Mouse (Mus musculus): Measurements from ENCODE around the gene Bicc1. TPM values are rescaled to one million over a fixed set of nuclear protein-coding genes. Genes with fewer than 3 reads are reported as not detected.

Bicc1 gene
- total RNA-seq, 2 experiments from 2014 or later, result not detected

GRCm38 (mm10) chr10:71169171-71169570, 9.7 kb upstream of the Bicc1 start:
- ATAC-seq (replicated peaks; ENCODE audit: low FRiP score, poor library complexity, severe bottlenecking), result no peak

DNA sequence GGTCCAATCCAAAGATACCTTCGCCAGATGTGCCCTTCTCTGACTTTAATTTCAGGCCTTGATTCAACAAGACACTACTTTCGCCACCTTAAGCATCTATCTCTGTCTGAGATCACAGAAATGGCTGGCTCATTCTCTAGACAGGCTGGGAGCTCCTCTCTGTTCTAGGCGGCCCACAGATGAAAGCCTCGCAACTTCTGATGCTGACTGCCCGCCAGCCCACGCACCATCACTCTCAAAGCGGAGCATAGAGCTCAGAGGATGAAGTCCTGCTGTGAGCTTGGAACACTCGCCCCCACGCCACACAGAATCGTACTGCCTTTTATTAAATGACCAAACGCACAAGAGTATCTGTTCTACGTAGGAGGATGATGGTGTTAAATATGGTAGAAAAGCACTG, 949 bp upstream of the Bicc1 start:
- ATAC-seq (replicated peaks; ENCODE audit: low FRiP score, poor library complexity, severe bottlenecking), result no peak

GRCm38 (mm10) chr10:71158940-71159675, 392 bp downstream of the Bicc1 start:
- no peak for ATAC-seq (replicated peaks; ENCODE audit: low FRiP score, poor library complexity, severe bottlenecking)

GRCm38 (mm10) chr10:71156569-71156968, 2.9 kb downstream of the Bicc1 start:
- no peak for ATAC-seq (replicated peaks; ENCODE audit: low FRiP score, poor library complexity, severe bottlenecking)

DNA sequence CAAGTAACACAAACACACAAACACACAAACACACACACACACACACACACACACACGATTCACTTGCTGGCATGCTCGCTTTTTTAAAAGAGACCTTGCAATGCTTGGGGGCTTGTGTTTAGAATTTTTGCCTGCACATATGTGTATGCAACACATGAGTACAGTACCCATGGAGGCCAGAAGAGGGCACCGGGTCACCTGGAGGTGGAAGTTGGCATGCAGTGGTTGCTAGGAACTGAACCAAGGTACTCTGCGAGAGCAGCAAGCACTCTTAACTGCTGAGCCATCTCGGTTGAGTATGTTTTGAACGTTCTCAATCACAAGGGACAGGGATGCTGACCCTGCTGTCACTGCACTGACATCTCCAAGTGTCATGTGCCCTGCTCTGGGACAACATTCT, 5.9 kb downstream of the Bicc1 start:
- ATAC-seq (replicated peaks; ENCODE audit: low FRiP score, poor library complexity, severe bottlenecking), result no peak

DNA sequence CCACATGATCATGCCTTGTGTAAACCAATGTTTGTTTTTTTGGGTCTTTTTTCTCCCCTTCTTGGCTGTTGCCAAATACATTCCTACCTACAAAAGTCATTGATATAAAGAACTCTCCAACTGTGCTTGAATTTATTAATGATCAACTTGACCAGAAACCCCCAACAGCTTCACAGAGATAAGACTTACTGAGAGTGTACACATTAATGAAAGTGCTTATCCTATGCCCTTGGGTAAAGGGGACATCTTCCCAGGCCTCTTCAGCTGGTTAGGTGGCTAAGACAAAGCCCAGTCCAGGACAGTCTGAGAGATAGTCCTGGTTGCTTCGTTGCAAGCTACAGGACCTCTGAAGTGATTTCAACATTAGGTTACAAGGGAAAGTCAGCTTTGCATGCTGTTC, 6.4 kb downstream of the Bicc1 start:
- ATAC-seq (replicated peaks; ENCODE audit: low FRiP score, poor library complexity, severe bottlenecking), result no peak

- no peak for ATAC-seq (replicated peaks; ENCODE audit: low FRiP score, poor library complexity, severe bottlenecking)
Observed at GRCm38 (mm10) chr10:71150486-71150885, 9.0 kb downstream of the Bicc1 start.

DNA sequence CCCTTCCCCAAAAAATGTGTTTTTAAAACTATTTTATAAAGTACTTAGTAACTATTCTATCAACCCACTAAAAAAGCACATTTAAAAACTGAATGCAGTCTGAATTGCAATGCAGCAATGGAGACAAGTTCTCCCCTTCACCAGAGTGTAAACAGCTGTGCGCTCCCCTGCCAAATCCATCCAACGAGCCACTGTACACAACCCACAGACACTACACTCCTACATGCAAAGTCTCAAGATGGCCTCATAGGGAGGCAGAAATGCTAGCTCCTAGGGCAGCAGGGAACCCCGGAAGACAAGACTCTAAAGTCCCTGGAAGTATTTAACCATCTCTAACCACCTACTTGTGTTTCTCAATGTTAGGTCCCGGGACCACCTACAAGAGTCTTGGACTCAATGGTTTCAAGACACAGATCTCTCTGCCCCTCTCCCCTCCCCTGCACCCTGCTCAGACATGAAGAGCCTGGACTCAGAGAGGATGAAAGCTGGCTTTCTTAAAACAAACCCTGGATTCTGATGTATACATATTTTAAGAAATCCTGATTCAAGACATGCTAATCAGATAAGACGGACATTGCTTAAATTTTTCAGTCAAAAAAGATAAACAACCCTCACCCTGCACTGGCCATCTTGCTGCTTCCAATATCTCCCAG, 10.4 kb downstream of the Bicc1 start:
- no peak for ATAC-seq (replicated peaks; ENCODE audit: low FRiP score, poor library complexity, severe bottlenecking)

DNA sequence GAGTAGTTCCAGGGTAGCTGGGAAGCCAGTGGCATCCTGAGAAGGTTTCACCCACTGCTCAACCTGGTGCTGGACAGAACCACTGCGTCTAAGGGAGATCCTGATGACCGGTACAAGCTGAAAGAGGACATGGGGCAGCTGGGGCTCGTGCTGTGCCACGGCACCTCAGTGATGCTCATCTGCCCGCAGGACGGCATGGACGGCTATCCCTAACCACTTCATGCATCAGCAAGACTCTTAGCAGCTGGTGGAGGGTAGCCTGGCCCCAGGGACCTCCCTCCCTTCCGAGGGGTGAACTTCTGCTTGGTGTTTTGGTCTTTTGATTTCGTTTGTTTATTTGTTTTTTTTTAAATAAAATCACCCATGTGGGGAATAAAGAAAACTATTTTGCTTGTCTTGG, 11.3 kb downstream of the Bicc1 start:
- ATAC-seq (replicated peaks; ENCODE audit: low FRiP score, poor library complexity, severe bottlenecking), result no peak

DNA sequence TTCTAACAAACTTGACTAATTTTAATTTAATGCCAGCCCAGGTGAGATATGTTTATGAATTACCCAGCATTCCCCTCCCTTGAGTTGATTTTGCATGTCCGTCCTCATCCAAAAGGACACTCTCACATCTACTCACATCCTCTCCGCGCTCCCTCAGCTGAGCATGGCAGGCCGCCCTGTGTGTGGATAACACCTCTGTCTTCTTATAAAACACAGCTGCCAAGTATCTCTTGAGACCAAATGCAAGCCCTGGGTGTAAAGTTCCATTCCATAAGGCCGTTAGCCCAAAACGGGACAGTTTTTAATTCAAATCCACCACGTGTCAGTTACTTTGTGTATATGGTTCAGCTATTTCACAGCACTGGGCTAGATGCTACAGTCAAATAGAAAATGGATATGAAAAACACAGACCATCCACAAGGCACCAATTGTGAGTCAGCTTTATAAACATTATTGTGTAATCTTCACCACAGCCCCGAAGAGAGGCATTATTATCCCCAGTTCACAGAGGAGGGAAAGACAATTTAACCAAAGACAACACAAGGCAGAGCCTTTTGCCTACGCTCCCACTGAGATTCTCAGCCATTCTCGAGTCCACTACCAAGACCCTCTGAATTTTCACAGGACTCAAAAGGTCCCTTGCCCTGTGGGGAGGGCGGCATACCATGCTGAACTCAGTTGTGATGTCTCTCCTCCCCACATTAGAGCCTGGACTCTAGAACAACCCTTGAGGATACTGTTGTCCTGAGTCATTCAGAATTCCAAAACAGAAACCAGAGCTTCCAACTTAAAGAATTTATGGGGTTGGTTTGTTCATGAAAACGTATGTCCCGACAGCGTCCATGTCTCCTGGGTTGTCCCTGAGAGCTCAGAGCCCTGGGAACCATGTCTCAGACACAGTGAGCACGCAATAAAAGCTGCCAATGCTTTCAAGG, 12.6 kb downstream of the Bicc1 start:
- ATAC-seq (replicated peaks; ENCODE audit: low FRiP score, poor library complexity, severe bottlenecking), result no peak

- ATAC-seq (replicated peaks; ENCODE audit: low FRiP score, poor library complexity, severe bottlenecking), result no peak
Observed at GRCm38 (mm10) chr10:71145801-71146200, 13.7 kb downstream of the Bicc1 start.

- ATAC-seq (replicated peaks; ENCODE audit: low FRiP score, poor library complexity, severe bottlenecking), result no peak
Observed at GRCm38 (mm10) chr10:71144191-71144590, 15.3 kb downstream of the Bicc1 start.

DNA sequence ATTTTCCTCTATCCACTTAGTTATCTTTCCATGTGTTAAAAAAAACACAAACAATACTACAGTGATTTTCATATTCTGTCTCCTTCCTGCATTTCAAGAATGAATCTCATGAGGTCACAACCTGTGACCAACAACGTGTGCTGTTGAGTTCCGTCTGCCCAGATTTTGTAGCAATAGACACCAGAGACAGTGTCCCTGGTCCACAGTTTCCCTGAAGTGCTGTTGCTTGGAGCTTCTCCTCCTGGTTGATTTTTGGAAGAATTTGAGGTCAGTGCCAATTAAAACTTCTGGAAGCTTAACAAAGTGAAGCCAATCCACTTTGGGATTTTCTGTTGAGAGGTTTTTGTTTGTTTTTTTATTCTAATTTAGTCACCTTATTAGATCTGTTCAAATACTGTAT, 16.9 kb downstream of the Bicc1 start:
- ATAC-seq (replicated peaks; ENCODE audit: low FRiP score, poor library complexity, severe bottlenecking), result no peak

GRCm38 (mm10) chr10:71140281-71140845, 19.1 kb downstream of the Bicc1 start:
- no peak for ATAC-seq (replicated peaks; ENCODE audit: low FRiP score, poor library complexity, severe bottlenecking)

DNA sequence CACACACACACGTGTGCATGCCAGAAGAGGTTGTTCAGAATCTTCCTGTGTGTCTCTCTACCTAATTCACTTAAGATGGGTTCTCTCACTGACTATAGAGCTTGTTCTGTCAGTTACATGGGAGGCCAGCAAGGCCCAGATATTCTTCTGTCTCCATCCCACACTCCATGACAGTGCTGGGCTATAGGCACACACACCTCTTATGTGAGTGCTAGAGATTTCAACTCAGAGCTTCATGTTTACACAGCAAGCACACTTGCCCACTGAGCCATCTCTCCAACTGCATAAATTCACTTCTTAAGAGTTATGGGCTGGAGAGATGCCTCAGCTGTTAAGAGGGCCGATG, 20.7 kb downstream of the Bicc1 start:
- no peak for ATAC-seq (replicated peaks; ENCODE audit: low FRiP score, poor library complexity, severe bottlenecking)

DNA sequence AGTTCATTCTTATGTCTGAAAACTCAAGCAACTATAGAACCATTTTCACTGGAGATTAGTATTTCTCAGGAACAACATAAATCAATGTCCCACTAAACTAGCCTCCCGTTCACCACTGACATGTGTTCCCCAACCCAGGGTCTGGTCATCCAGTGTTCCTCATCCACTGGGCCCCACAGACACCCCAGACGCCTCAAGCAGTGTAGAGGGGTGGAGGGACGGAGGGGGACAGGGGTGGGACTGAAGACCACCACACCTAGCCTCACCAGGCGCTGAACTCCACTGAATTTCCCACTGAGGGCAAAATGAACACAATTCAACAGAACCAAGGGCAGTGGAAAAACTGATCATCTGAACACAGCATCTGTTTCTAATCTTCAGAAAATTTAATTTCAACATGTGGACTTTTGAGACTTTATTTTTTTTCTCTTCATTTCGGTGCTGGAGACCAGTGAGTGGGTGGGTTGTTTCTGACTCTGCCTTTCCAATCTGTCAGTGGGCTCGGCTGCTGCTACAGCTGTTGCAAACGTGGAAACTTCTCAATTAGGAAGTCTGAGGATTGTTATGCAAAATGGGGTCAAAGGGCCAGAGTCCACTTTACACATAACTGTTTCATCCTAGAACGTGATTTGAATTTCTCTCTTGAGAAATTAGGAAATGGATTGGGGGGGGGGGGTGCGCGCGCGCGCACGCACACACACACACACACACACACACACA, 21.2 kb downstream of the Bicc1 start:
- no peak for ATAC-seq (replicated peaks; ENCODE audit: low FRiP score, poor library complexity, severe bottlenecking)

DNA sequence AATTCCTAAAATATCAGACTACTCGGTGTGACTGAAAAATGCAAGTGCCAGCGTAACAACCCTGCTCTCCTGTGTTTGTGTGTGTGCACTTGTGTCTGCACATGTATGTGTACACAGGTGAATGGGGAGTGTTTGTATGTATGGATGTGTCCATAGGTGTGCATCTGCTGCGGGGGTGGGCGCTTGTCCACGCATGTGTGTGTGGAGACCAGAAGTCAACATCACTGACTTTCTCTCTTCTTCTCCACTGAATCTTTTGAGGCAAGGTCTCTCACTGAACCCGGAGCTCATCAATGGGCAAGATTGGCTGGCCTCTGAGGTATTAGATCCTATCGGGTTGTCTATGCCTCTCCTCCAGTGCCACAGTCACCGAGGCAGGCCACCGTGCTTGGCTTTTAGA, 21.9 kb downstream of the Bicc1 start:
- no peak for ATAC-seq (replicated peaks; ENCODE audit: low FRiP score, poor library complexity, severe bottlenecking)

- ATAC-seq (replicated peaks; ENCODE audit: low FRiP score, poor library complexity, severe bottlenecking), result no peak
Observed at GRCm38 (mm10) chr10:71131333-71131732, 28.2 kb downstream of the Bicc1 start.

DNA sequence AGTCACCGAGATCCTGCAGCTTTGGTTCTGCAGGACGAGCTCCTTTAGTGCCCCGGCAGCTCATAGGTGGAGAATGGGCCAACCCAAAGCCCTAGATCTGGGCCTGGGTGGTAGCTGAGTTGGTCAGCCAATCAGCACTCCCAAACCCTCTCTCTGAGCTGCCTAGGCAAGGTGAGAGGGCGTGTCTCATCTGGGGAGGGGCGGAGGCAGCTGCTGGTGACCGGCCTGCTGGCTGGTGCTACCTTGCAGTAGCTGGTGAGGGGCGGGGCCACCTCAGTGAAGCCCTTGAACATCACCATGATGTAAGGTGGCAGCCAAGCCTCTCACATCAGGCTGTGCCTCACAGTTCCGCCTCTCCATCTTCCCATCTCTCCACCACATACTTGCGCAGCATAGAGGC, 29.2 kb downstream of the Bicc1 start:
- ATAC-seq (replicated peaks; ENCODE audit: low FRiP score, poor library complexity, severe bottlenecking), result no peak

- ATAC-seq (replicated peaks; ENCODE audit: low FRiP score, poor library complexity, severe bottlenecking), result no peak
Observed at GRCm38 (mm10) chr10:71127951-71128331, 31.6 kb downstream of the Bicc1 start.

Data from erythroblast, adult 5-6 weeks (primary cell).